Mouse (Mus musculus) hindbrain, embryonic 14.5 days (tissue): ENCODE measurements around the gene Plagl2. TPM values are rescaled to one million over a fixed set of nuclear protein-coding genes. Genes with fewer than 3 reads are reported as not detected.

Experiments used
- ATAC-seq: fragments of 200-750 bp; cut with Nextera tagmentation; 2 replicates; pipeline ENCODE4 v1.8.0; 2017; ENCODE audit warnings: moderate number of reproducible peaks, mild to moderate bottlenecking, moderate TSS enrichment, moderate library complexity; ENCODE audit not compliant: low FRiP score
- DNase-seq: peaks from one replicate; pipeline ENCODE4 v3.0.0-alpha.2; 2015; ENCODE audit warnings: low spot score
- H3K27ac ChIP-seq: fragments of 300-500 bp; sonication (generic); 2 replicates; pipeline ENCODE4 v1.5.1; 2014; ENCODE audit warnings: mild to moderate bottlenecking, moderate library complexity
- H3K27me3 ChIP-seq: fragments of 300-500 bp; sonication (generic); 2 replicates; pipeline ENCODE4 v1.6.1; 2014; ENCODE audit warnings: mild to moderate bottlenecking, low read length, mixed read lengths; ENCODE audit not compliant: control insufficient read depth, insufficient read depth
- H3K36me3 ChIP-seq: fragments of 300-500 bp; sonication (generic); replicated peaks from 2 replicates; pipeline ENCODE4 v1.6.1; 2014; ENCODE audit not compliant: control insufficient read depth, insufficient read depth
- H3K4me1 ChIP-seq: fragments of 300-500 bp; sonication (generic); replicated peaks from 2 replicates; pipeline ENCODE4 v1.6.1; 2014; ENCODE audit warnings: antibody characterized with exemption, low read length, mixed read lengths; ENCODE audit not compliant: control insufficient read depth, insufficient read depth
- H3K4me2 ChIP-seq: fragments of 300-500 bp; sonication (generic); replicated peaks from 2 replicates; pipeline ENCODE4 v1.6.1; 2014; ENCODE audit warnings: mild to moderate bottlenecking, moderate library complexity
- H3K4me3 ChIP-seq: fragments of 300-500 bp; sonication (generic); replicated peaks from 2 replicates; pipeline ENCODE4 v1.5.1; 2014; ENCODE audit warnings: mild to moderate bottlenecking, low read length
- H3K9ac ChIP-seq: fragments of 300-500 bp; sonication (generic); 2 replicates; pipeline ENCODE4 v1.6.1; 2014
- H3K9me3 ChIP-seq: fragments of 300-500 bp; sonication (generic); 2 replicates; pipeline ENCODE4 v1.6.1; 2016; ENCODE audit warnings: low read length; ENCODE audit not compliant: control insufficient read depth
- WGBS: fragments of 180-500 bp; shearing (Covaris S2); extraction: QIAGEN DNeasy Blood & Tissue Kit; methylation state at CpG from one replicate; pipeline ENCODE4 v1.1.7; 2014; 5-methylcytosine and 5-hydroxymethylcytosine counted together
- polyA plus RNA-seq: library from polyadenylated mRNA; unstranded; fragments of >200 nt; fragmentation: Nextera tagmentation; extraction: Ambion mirVana; gene quantifications from 2 replicates; pipeline ENCODE4 v1.2.1, GENCODE M21; 2014

The Plagl2 gene
- polyA plus RNA-seq, 1 experiment from 2014 or later = 6.4 TPM

DNA sequence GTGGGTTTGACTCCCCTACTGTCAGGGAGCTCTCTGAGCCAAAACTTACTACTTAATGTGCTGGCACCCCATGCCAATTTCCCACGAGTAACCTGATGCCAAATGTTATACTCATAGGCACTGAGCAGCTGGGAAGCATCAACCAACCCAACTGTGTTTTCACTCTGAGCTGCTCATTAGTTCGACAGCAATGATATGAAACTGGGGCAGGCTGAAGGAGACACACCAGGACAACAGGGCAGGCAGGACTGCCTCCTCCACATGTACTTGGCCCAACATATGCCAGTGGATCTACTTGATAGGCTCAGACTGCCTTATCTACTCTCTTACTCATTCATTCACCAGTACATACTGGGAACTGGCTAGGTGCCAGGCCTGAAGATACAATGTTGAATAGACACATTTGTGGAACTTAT is 55.0 kb downstream of the Plagl2 start:
- Histone ChIP-seq H3K27me3 (no peaks in the 10 kb centered on the region), H3K36me3 (peaks cover 98% of the 10 kb centered on the region), H3K9ac (no peak overlapping the region), H3K9me3 (no peaks in the 10 kb centered on the region), H3K4me1 (no peaks in the 10 kb centered on the region), H3K27ac (no peak overlapping the region), H3K4me2 (no peak overlapping the region), H3K4me3 (no peak overlapping the region)
- ATAC-seq (no peak), DNase-seq (no peak)
- 83% methylated on average over 2 of the region's 2 CpGs for WGBS

DNA sequence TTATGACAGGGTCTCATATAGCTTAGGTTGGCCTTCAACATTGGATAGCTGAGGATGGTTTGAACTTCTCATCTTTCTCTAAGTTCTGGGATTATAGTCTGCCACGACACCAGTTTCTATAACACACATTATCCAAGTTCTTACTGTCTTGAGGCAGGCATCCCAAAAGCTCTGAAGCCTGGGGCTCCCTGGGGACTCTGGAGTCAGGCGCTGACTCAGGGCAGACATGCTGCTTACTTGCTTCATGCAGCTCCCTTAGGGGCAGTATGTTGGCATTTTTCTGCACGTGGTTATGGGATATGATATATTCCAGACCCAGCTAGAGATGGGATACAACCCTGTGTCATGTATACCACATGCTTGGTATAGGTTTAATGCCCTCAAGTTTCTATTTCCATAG is 61.3 kb downstream of the Plagl2 start:
- no peak overlapping the region for H3K4me3 ChIP-seq
- no peak overlapping the region for H3K27ac ChIP-seq
- H3K9ac ChIP-seq = no peak overlapping the region
- H3K9me3 ChIP-seq = no peaks in the 10 kb centered on the region
- DNase-seq (no peak), ATAC-seq (no peak)
- 90% methylated on average over 3 of the region's 3 CpGs for WGBS
- H3K36me3 ChIP-seq = peaks cover 59% of the 10 kb centered on the region
- no peaks in the 10 kb centered on the region for H3K27me3 ChIP-seq
- H3K4me1 ChIP-seq = no peaks in the 10 kb centered on the region
- no peak overlapping the region for H3K4me2 ChIP-seq

DNA sequence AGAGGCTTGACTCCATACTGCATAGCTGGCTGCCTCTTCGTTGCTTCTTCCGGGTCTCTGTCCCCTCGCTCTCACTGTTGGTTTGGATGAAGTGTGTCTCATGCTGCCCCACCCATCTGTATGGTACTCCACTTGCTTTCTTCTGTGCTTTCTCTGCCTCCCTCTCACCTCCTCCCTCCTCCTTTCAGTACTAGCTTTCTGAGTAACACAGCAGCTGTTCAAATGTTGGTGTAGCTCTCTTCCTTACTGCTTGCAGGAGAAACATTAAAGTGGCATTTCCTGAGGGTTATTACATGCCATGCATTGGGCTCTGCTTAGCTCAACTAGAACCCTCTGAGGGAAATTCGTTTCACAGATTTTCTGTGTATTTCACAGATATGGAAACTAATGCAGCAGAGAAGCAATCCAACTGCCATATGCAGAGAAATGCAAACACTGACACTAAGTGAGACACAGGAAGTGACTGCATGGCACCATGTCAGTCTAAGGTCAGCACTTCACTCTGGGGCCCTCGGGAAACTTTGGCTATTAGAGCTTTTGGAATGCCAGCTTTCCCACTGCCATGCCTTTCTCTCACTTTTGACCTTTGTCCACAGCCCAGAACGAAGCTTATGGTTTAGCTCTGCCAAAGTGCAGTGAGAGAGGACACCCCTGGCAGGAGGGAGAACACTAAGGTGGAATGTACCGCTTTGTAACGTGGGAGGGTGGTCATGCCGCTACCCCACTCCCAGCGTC is 61.9 kb downstream of the Plagl2 start:
- Histone ChIP-seq H3K9me3 (no peaks in the 10 kb centered on the region), H3K4me2 (no peak overlapping the region), H3K9ac (no peak overlapping the region), H3K27ac (no peak overlapping the region), H3K4me3 (no peak overlapping the region), H3K36me3 (peaks cover 52% of the 10 kb centered on the region), H3K4me1 (no peaks in the 10 kb centered on the region), H3K27me3 (no peaks in the 10 kb centered on the region)
- 87% methylated on average over 10 of the region's 10 CpGs for WGBS
- ATAC-seq = no peak
- no peak for DNase-seq

Other genes with a start within 250 kb of the Plagl2 start
- 137 and 149 TPM in 2 replicates for gene Pdrg1, start 226.0 kb downstream of the Plagl2 start, polyA plus RNA-seq
- gene Xkr7, start 209.6 kb downstream of the Plagl2 start, polyA plus RNA-seq = 0.84 and 1.8 TPM in 2 replicates
- gene Ccm2l, start 175.5 kb downstream of the Plagl2 start, polyA plus RNA-seq = 1.7 and 2.4 TPM in 2 replicates
- gene Hck, start 133.0 kb downstream of the Plagl2 start, polyA plus RNA-seq = 2.2 and 3.2 TPM in 2 replicates
- gene Tm9sf4, start 80.1 kb downstream of the Plagl2 start, polyA plus RNA-seq = 84.0 and 84.3 TPM in 2 replicates
- 31.7 and 34.1 TPM in 2 replicates for gene Tspyl3, start 16.0 kb downstream of the Plagl2 start, polyA plus RNA-seq
- 5.3 and 6.3 TPM in 2 replicates for gene Pofut1, start 107 bp upstream of the Plagl2 start, polyA plus RNA-seq
- gene Kif3b, start 50.0 kb upstream of the Plagl2 start, polyA plus RNA-seq = 17.3 and 21.2 TPM in 2 replicates
- gene Asxl1, start 104.4 kb upstream of the Plagl2 start, polyA plus RNA-seq = 14.2 and 15.2 TPM in 2 replicates